Mouse (Mus musculus): Measurements from ENCODE around the gene Hoxc9. TPM values are rescaled to one million over a fixed set of nuclear protein-coding genes. Genes with fewer than 3 reads are reported as not detected.

Gene Hoxc9
- total RNA-seq, 2 experiments from 2014 or later: 0.72 to 0.96 TPM

DNA sequence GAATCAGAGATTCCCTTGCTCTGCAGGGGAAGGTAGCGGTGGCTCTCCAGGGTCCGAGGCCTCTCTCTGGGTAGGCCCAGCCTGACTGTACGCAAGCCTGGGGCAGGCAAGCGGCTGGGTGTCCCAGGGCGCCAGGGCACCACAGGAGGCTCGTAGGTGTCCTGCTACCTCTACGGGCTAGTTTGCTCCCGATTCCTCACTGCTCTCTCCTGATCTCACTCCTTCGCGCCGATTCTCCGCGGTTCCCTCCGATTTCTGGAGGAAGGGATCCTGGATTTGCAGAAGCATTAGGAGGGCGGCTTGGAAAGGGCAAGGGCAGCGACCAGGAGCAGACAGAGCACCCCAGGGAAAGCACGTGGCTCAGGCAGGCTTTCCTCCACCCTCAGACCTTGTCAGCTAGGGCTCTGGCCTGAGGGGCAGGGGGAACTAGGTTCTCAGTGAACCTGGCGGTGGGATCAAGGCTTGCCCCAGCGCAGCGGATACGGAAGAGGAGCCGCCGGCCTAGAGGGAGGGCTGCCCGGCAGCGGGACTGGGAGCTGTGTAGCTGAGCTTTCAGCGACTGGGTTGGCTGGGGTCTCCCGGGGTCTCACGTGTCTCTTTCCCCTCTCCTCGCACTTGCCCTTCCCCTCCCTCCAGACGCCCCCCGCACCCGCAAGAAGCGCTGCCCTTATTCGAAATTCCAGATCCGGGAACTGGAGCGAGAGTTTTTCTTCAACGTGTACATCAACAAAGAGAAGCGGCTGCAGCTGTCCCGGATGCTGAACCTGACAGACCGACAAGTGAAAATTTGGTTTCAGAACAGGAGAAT is 20.2 kb upstream of the Hoxc9 start:
- DNase-seq: no peak

GRCm38 (mm10) chr15:102956906-102957305 is 19.3 kb upstream of the Hoxc9 start:
- no peak for DNase-seq

- no peak for DNase-seq
Measured at GRCm38 (mm10) chr15:102959663-102960191, 16.5 kb upstream of the Hoxc9 start.

- DNase-seq: no peak
Measured at GRCm38 (mm10) chr15:102961728-102962127, 14.5 kb upstream of the Hoxc9 start.

DNA sequence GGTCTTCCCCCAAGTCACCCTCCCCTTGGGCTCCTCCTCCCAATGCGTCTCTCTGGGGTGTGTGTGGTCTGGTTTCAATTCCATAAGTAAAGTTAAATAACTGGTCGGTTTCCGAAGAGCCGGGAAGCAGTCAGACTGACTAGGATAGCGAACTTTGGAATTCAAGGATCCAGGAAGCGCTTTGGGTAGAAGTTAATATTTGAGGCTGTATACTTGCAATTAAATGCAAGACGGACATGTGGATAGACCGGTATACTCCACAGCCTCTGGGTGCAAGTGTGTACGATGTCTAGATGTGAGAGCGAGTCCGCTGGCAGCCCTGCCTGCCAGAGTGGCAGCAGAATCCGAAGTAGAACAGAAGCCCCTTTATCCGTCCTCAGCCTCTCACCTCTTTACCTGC is 13.7 kb upstream of the Hoxc9 start:
- DNase-seq: no peak

DNA sequence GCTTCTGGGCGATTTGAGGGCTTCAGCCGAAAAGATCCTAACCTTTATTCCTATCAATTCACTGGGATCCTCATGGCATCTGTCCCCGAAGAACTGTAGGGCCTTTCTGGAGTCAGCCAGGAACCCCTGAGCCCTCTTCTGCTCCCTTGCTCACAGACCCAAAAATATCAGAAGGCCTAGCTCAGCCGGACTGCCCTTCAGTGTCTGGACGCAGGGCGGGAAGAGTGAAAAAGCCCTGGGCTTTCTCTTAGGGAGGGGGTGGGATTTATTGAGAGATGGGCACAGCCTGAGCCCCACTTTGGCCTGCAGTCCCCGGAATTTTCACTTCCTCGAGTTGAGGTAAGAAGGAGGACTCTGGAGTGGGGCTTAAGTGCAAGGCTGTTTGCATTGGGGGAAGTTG is 13.0 kb upstream of the Hoxc9 start:
- no peak for DNase-seq

DNA sequence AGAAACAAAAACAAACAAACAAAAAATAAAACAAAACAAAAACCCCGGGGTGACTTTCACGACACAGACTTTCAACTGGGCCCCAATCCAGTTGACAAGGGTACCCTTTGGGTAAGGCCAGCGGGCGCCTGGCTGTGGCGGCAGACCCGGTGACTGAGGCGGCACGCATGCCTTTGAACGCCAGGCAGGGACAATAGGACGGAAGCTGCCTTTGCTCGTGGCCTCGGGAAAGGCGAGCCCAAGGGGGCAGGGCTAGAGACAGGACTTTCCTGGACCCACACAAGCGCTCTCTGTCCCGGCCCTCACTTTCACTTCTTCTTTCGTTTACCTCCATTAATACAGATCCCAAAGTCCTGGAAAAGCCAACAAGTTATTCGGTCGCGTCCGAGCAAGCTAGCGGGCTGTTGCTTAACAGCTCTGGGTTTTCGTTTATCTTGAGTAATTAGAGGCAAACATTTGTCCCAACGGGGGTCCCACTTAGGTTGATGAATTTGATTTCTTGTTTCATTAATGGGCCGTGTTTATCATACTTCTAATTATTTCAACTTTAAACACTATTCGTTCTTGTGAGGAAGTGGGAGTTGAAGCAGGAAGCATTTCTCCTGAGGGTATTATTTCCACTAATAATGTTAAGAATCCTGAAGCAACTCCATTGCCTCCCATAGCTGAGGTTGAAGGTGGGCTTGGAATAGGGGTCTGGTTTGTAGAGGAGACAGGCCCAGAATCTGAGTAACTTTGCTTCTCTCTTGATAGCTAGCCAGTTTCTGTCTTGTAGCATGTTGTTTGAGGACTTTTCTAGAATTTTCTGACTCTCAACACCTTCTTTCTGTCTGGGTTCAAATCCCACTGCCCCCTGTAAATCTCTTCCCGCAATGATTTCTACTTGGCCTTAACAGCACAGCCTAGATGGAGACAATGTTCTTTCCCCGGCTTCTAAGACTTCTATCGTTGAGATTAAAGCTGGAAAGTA is 12.3 kb upstream of the Hoxc9 start:
- peak in 1 of 2 experiments; percentile 28 for DNase-seq

DNA sequence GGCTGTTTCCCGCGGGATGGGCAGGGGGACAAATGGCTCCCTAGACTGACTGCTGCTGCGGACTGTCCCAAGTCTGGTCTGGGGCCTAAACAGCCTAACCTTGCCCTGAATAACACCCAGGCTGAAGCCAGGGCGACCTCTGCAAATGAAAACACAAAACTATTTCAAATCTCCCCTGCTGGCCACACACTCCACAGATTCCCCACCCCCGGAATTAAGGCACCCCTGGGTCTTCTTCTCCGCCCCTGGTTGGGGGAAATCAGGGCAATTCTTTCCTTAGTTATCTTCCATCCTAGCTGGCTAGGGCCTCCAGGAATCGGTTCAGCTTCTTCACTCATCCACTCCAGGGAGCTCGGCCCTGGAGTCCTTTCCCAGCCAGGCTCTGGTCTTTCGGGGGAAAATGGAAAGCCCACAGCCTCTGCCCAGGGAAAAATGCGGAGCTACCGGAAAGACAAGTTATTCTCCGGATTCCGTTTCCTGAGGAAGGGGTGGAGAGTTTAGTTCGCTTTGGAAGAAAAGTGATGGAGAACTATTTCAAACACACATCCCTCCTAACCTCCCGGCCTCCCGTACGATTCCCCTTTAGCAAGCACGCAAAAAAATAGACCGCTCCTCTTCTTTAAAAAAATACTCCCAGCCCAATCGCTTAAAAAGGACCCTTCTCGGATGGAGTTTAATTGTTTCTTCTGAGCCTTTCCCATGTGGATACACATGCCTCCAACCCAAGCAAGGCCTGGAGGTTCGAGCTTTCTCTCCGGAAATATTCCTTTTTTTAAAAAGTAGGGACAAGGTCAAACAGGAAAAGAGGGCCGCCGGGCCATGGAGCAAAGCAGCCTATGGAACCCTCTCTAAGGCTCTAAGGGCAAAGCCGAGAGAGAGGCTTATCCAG is 11.0 kb upstream of the Hoxc9 start:
- no peak for DNase-seq

DNA sequence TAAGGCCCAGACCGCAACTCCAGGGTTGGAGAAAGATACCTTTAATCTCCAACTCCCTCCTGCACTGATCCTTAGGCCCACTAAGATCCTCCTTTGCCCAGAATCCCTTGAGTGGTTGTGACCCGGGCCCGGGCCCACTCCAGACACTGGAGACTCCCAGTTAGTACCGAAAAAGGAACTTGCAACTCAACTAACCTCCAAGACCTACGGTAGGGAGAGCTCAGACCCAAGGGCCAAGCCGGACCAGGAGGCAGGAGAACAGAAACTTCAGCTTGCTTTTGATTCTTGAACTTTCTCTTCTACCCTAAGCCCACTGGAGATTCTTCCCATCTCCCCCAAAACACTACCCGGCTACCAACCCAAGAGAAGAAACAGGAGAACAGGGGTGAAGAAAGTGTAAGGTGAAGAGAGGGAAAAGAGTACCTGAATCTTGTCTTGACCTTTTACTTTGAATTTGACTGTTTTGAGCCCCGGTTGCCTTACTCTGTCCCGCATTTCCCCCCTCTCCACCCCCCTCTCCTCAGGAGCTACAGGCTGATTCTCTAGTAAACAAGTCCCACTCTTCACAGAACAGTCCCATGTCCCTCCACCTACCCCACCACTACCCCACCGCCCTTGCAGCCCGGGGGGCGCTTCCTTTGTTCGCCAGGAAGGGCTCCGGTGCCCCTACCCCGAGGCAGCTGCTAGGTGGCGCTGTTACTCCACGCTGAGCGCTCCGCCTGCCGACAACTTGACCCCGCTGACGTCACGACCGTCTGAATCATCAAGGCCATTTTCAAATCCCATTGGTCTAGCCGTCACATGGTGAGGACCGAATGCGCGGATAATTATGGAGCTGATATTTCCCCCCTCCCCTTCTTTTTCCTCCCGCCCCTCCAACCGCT is 10.1 kb upstream of the Hoxc9 start:
- peak; percentile 89 to 91 for DNase-seq

DNA sequence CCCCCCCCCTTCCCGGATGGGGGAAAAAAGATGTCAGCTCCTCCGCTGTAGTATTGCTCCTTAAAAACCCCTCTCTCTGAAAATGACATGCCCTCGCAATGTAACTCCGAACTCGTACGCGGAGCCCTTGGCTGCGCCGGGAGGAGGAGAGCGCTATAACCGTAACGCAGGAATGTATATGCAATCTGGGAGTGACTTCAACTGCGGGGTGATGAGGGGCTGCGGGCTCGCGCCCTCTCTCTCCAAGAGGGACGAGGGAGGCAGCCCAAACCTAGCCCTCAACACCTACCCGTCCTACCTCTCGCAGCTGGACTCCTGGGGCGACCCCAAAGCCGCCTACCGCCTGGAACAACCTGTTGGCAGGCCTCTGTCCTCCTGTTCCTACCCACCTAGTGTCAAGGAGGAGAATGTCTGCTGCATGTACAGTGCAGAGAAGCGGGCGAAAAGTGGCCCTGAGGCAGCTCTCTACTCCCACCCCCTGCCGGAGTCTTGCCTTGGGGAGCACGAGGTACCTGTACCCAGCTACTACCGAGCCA is 9.4 kb upstream of the Hoxc9 start, which contains the start of gene Hoxc10:
TSS of gene Hoxc10 (plus strand) at position 21 of the 536 bp plus-strand sequence.
- no peak for DNase-seq

GRCm38 (mm10) chr15:102967312-102967510 is 9.0 kb upstream of the Hoxc9 start, which contains the start of gene Hoxc5:
Gene Hoxc5 (plus strand): TSS chr15:102967443.
- DNase-seq: no peak

DNA sequence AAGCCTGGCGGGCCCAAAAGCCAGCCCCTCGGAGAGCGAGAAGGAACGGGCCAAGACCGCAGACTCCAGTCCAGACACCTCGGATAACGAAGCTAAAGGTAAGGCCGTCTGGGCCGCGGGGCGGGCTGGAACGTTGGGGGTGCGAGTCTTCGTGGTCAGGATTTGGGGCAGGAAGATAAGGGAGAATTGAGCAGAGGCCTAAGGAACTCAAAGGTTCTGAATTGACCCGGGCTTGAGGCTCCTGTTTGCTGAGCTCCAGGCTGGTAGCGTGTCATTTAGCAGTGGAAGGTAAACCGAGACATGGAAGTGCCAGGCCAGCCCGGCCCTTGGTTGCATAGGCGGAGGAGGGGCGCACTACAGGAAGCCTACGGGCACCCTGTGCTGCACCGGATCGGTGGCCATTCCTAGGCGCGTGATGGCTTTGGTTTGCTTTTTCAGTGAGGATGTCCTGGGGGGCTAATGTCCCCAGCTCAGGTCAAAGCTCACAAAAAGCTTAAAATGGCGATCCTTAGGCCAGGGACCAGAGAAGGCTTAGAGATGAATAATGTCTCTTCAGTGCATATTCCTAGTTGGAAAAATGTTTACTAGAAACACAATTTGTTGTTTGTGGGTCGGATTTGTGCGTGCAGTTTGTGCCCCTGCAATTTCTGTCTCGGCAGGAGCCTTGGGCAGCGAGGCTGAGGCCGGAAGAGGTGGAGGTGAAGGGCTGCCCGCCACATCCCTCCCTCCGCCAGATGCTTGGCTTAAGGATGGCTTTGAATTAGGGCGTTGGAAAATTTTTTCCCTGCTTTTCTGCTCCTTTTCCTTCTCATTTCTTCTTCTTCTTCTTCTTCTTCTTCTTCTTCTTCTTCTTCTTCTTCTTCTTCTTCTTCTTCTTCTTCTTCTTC is 8.5 kb upstream of the Hoxc9 start:
- DNase-seq: no peak

DNA sequence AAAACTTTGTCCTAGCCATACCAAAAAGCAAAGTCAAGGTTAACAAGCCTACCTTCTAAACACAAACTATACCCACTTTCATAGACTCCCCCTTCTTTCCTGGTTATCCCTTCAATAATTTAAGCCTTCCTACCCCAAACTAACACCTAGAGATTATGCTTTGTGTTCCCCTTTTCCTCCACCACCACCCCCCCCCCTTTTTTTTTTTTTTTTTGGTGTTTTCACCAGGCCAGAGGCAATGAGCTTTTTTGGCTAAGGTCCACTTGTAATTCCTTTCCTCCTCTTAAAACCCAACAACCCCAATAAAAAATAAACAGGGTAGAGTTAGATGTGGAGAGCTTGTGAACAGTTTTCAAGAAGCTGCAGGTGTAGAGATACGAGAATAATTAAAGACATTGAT is 6.9 kb upstream of the Hoxc9 start:
- no peak for DNase-seq

DNA sequence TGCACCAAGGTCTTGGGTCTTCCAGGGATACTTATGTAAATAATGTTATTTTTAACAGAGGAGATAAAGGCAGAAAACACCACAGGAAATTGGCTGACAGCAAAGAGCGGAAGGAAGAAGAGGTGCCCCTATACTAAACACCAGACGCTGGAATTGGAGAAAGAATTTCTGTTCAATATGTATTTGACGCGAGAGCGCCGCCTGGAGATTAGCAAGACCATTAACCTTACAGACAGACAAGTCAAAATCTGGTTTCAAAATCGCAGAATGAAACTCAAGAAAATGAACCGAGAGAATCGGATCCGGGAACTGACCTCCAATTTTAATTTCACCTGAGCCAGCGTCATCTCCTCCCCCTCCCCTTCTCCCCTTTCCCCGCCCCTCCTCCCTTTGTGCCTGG is 5.5 kb upstream of the Hoxc9 start:
- DNase-seq: no peak

GRCm38 (mm10) chr15:102972254-102972653 is 4.0 kb upstream of the Hoxc9 start:
- DNase-seq: no peak

DNA sequence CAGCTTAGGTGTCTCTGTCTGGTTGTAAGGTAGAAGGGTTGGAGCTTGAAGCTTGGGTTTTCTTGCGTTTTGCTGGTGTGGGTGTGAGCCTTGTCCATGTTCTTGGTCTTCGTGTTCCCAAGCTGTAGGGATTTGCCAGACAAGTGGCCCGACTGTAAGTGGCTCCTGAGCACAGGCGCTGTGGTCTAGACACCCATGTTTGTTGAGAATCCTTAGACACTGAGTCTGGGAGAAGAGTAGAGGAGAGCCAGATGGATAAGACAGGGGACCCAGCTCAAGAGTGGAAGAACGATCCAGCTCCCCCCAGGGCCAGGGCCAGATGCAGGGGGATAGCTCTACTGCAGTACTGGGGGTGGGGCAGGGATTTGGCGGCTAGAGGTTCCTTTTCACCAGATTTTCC is 3.5 kb upstream of the Hoxc9 start:
- no peak for DNase-seq

- DNase-seq: no peak
Measured at GRCm38 (mm10) chr15:102975034-102975433, 1.2 kb upstream of the Hoxc9 start.

DNA sequence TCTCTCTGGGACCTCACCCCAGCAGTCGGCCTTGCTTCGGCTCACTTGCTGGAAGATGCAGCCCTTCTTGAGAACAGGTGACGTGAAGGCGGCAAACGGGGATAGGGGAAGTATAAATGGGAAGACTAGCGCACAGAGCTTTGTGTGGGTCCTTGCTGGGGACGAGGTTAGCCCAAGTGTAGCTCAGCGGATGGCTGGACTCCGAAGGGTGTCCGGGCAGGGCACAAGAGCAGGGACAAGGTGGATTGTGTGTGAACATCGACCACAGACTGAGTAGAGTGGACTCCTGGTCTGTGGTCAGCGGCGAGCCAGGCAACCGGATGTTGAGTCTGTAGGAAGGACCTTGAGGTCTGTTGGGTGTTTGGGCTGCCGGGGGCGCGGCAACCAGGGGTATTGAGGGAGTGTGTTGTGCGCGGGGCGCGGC is 539 bp upstream of the Hoxc9 start:
- no peak for DNase-seq

- DNase-seq: no peak
Measured at GRCm38 (mm10) chr15:102976631-102977422, 588 bp downstream of the Hoxc9 start.
